Mouse (Mus musculus): ENCODE measurements around the gene Mib2. TPM values are rescaled to one million over a fixed set of nuclear protein-coding genes. Genes with fewer than 3 reads are reported as not detected.
A peak's percentile ranks its signal among the peaks of the same experiment; 100 is the strongest.
"Not testable (repeated sequence)": the region's sequence is repeated elsewhere in the genome, so short reads cannot be mapped to it uniquely, and the experiment has no call there.

Gene Mib2
- polyA plus RNA-seq, 1 experiment from 2014 or later, result 37.2 TPM

- WGBS, result 64% methylated on average over 15 of the region's 15 CpGs
- no peak overlapping the region; the same call in 1 of the 2 replicates for H3K9ac ChIP-seq (replicated peaks)
- H3K36me3 ChIP-seq, result peaks cover 60% of the 10 kb centered on the region
- no peak overlapping the region for H3K27ac ChIP-seq
- H3K4me2 ChIP-seq, result peak overlapping the region; percentile 93; the same call in 1 of the 2 replicates
- no peak for ATAC-seq (ENCODE audit: insufficient number of reproducible peaks, insufficient read depth, low FRiP score, low TSS enrichment, low read depth)
- H3K4me3 ChIP-seq (replicated peaks), result 0 out of 2 replicates have a peak overlapping the region, but pooled peaks have one; percentile 50
- peaks cover 62% of the 10 kb centered on the region for H3K27me3 ChIP-seq
- peaks cover 36% of the 10 kb centered on the region for H3K4me1 ChIP-seq (replicated peaks)
- H3K9me3 ChIP-seq, result no peaks in the 10 kb centered on the region
Observed at GRCm38 (mm10) chr4:155651553-155652269, 17.3 kb downstream of the Mib2 start.

- 92% methylated on average over 11 of the region's 11 CpGs for WGBS
- Histone ChIP-seq H3K9ac (replicated peaks) (no peak overlapping the region), H3K27ac (no peak overlapping the region), H3K4me2 (no peak overlapping the region), H3K4me3 (replicated peaks) (no peak overlapping the region), H3K36me3 (peaks cover 71% of the 10 kb centered on the region), H3K27me3 (peaks cover 39% of the 10 kb centered on the region), H3K4me1 (replicated peaks) (peaks cover 24% of the 10 kb centered on the region), H3K9me3 (no peaks in the 10 kb centered on the region)
- no peak for ATAC-seq (ENCODE audit: insufficient number of reproducible peaks, insufficient read depth, low FRiP score, low TSS enrichment, low read depth)
Observed at GRCm38 (mm10) chr4:155649355-155649754, 19.6 kb downstream of the Mib2 start.

- whole genome bisulfite sequencing, result 93% methylated on average over 5 of the region's 5 CpGs
- no peak for ATAC-seq (ENCODE audit: insufficient number of reproducible peaks, insufficient read depth, low FRiP score, low TSS enrichment, low read depth)
Observed at GRCm38 (mm10) chr4:155645721-155646120, 23.3 kb downstream of the Mib2 start.

GRCm38 (mm10) chr4:155645308-155645707, 23.7 kb downstream of the Mib2 start, which contains the start of gene Gm10563:
TSS of gene Gm10563 (minus strand) at chr4:155645408.
- not testable (repeated sequence) for H3K27ac ChIP-seq; H3K4me3 ChIP-seq (replicated peaks); ATAC-seq (ENCODE audit: insufficient number of reproducible peaks, insufficient read depth, low FRiP score, low TSS enrichment, low read depth); H3K27me3 ChIP-seq; H3K9ac ChIP-seq (replicated peaks); H3K4me2 ChIP-seq; H3K4me1 ChIP-seq (replicated peaks); H3K9me3 ChIP-seq
- WGBS, result 92% methylated on average over 2 of the region's 2 CpGs
- peaks cover 94% of the 10 kb centered on the region for H3K36me3 ChIP-seq

More at GRCm38 (mm10) chr4:155645721-155646120, 23.3 kb downstream of the Mib2 start:
- Histone ChIP-seq H3K4me3 (replicated peaks) (no peak overlapping the region), H3K4me1 (replicated peaks) (no peaks in the 10 kb centered on the region), H3K27ac (no peak overlapping the region), H3K4me2 (no peak overlapping the region), H3K27me3 (peaks cover 2% of the 10 kb centered on the region), H3K36me3 (peaks cover 94% of the 10 kb centered on the region), H3K9ac (replicated peaks) (no peak overlapping the region), H3K9me3 (no peaks in the 10 kb centered on the region)

- WGBS, result 97% methylated on average over 1 of the region's 1 CpGs
- Histone ChIP-seq H3K9ac (replicated peaks) (no peak overlapping the region), H3K4me3 (replicated peaks) (no peak overlapping the region), H3K27me3 (no peaks in the 10 kb centered on the region), H3K4me1 (replicated peaks) (no peaks in the 10 kb centered on the region), H3K36me3 (peaks cover 92% of the 10 kb centered on the region), H3K27ac (no peak overlapping the region), H3K9me3 (no peaks in the 10 kb centered on the region), H3K4me2 (no peak overlapping the region)
- no peak for ATAC-seq (ENCODE audit: insufficient number of reproducible peaks, insufficient read depth, low FRiP score, low TSS enrichment, low read depth)
Observed at GRCm38 (mm10) chr4:155643531-155643930, 25.5 kb downstream of the Mib2 start.

- no peaks in the 10 kb centered on the region for H3K4me1 ChIP-seq (replicated peaks)
- H3K9ac ChIP-seq (replicated peaks), result no peak overlapping the region
- H3K27me3 ChIP-seq, result no peaks in the 10 kb centered on the region
- no peak overlapping the region for H3K27ac ChIP-seq
- no peak overlapping the region for H3K4me2 ChIP-seq
- no peak overlapping the region for H3K4me3 ChIP-seq (replicated peaks)
- ATAC-seq (ENCODE audit: insufficient number of reproducible peaks, insufficient read depth, low FRiP score, low TSS enrichment, low read depth), result no peak
- no peaks in the 10 kb centered on the region for H3K9me3 ChIP-seq
- peaks cover 95% of the 10 kb centered on the region for H3K36me3 ChIP-seq
Observed at GRCm38 (mm10) chr4:155635766-155636499, 33.1 kb downstream of the Mib2 start.

- Histone ChIP-seq H3K27me3 (no peaks in the 10 kb centered on the region), H3K36me3 (peaks cover 81% of the 10 kb centered on the region), H3K9ac (replicated peaks) (no peak overlapping the region), H3K4me3 (replicated peaks) (no peak overlapping the region), H3K27ac (no peak overlapping the region), H3K9me3 (no peaks in the 10 kb centered on the region), H3K4me2 (no peak overlapping the region), H3K4me1 (replicated peaks) (0 out of 2 replicates have a peak, but pooled peaks cover 4% of the 10 kb centered on the region)
- WGBS, result 92% methylated on average over 6 of the region's 6 CpGs
- no peak for ATAC-seq (ENCODE audit: insufficient number of reproducible peaks, insufficient read depth, low FRiP score, low TSS enrichment, low read depth)
Observed at GRCm38 (mm10) chr4:155630267-155630666, 38.7 kb downstream of the Mib2 start.

GRCm38 (mm10) chr4:155624338-155625291, 44.4 kb downstream of the Mib2 start, which contains the start of gene Cdk11b:
TSS of gene Cdk11b (plus strand) at chr4:155624854.
- Histone ChIP-seq H3K9me3 (no peaks in the 10 kb centered on the region), H3K27me3 (no peaks in the 10 kb centered on the region), H3K27ac (peak within 1 kb of the TSS; percentile 87), H3K4me3 (replicated peaks) (peak within 1 kb of the TSS; percentile 99), H3K4me2 (peak within 1 kb of the TSS; percentile 85), H3K36me3 (peaks cover 48% of the 10 kb centered on the region), H3K4me1 (replicated peaks) (peaks cover 8% of the 10 kb centered on the region; the same call in 1 of the 2 replicates), H3K9ac (replicated peaks) (peak within 1 kb of the TSS; percentile 81)
- WGBS, result under 1% methylated on average over 84 of the region's 84 CpGs
- peak; percentile 100 for ATAC-seq (ENCODE audit: insufficient number of reproducible peaks, insufficient read depth, low FRiP score, low TSS enrichment, low read depth)

GRCm38 (mm10) chr4:155618321-155618720, 50.7 kb downstream of the Mib2 start:
- Histone ChIP-seq H3K9ac (replicated peaks) (no peak overlapping the region), H3K4me1 (replicated peaks) (no peaks in the 10 kb centered on the region), H3K27ac (no peak overlapping the region), H3K9me3 (no peaks in the 10 kb centered on the region), H3K27me3 (no peaks in the 10 kb centered on the region), H3K36me3 (peaks cover 77% of the 10 kb centered on the region), H3K4me3 (replicated peaks) (no peak overlapping the region), H3K4me2 (no peak overlapping the region)
- 92% methylated on average over 5 of the region's 5 CpGs for WGBS
- no peak for ATAC-seq (ENCODE audit: insufficient number of reproducible peaks, insufficient read depth, low FRiP score, low TSS enrichment, low read depth)

- no peaks in the 10 kb centered on the region for H3K4me1 ChIP-seq (replicated peaks)
- H3K27ac ChIP-seq, result no peak overlapping the region
- no peak overlapping the region for H3K9ac ChIP-seq (replicated peaks)
- WGBS, result 91% methylated on average over 3 of the region's 3 CpGs
- no peak overlapping the region for H3K4me3 ChIP-seq (replicated peaks)
- no peak overlapping the region for H3K4me2 ChIP-seq
- H3K27me3 ChIP-seq, result no peaks in the 10 kb centered on the region
- no peak for ATAC-seq (ENCODE audit: insufficient number of reproducible peaks, insufficient read depth, low FRiP score, low TSS enrichment, low read depth)
- no peaks in the 10 kb centered on the region for H3K9me3 ChIP-seq
- peaks cover 79% of the 10 kb centered on the region for H3K36me3 ChIP-seq
Observed at GRCm38 (mm10) chr4:155613264-155613663, 55.7 kb downstream of the Mib2 start.

Data from limb, embryonic 12.5 days (tissue).